Mouse (Mus musculus): ENCODE results near the gene Hydin. TPM values are rescaled to one million over a fixed set of nuclear protein-coding genes. Genes with fewer than 3 reads are reported as not detected.
"Not testable (repeated sequence)": the region's sequence is repeated elsewhere in the genome, so short reads cannot be mapped to it uniquely, and the experiment has no call there.

The Hydin gene
- polyA plus RNA-seq, 1 experiment from 2014 or later: 0.52 TPM

GRCm38 (mm10) chr8:110550343-110550742 is 283.6 kb downstream of the Hydin start:
- no peak overlapping the region for H3K4me3 ChIP-seq (replicated peaks; ENCODE audit: low read length)
- ATAC-seq: no peak
- WGBS: 92% methylated on average over 1 of the region's 1 CpGs
- H3K9ac ChIP-seq (replicated peaks; ENCODE audit: low read depth, low read length): no peak overlapping the region
- H3K27me3 ChIP-seq (replicated peaks; ENCODE audit: control insufficient read depth, insufficient read depth, low read length): no peaks in the 10 kb centered on the region
- H3K4me1 ChIP-seq (replicated peaks; ENCODE audit: control insufficient read depth, insufficient read depth, low read length): no peaks in the 10 kb centered on the region
- no peaks in the 10 kb centered on the region for H3K36me3 ChIP-seq (ENCODE audit: control insufficient read depth, insufficient read depth)
- no peak overlapping the region for H3K4me2 ChIP-seq (ENCODE audit: low read length)
- no peak overlapping the region for H3K27ac ChIP-seq (ENCODE audit: low read length)
- H3K9me3 ChIP-seq (ENCODE audit: control insufficient read depth, low read length): no peaks in the 10 kb centered on the region

GRCm38 (mm10) chr8:110552111-110552510 is 285.3 kb downstream of the Hydin start:
- not testable (repeated sequence) for H3K27ac ChIP-seq (ENCODE audit: low read length); H3K4me2 ChIP-seq (ENCODE audit: low read length); H3K4me1 ChIP-seq (replicated peaks; ENCODE audit: control insufficient read depth, insufficient read depth, low read length); H3K27me3 ChIP-seq (replicated peaks; ENCODE audit: control insufficient read depth, insufficient read depth, low read length); H3K36me3 ChIP-seq (ENCODE audit: control insufficient read depth, insufficient read depth); ATAC-seq; H3K9me3 ChIP-seq (ENCODE audit: control insufficient read depth, low read length); H3K9ac ChIP-seq (replicated peaks; ENCODE audit: low read depth, low read length); H3K4me3 ChIP-seq (replicated peaks; ENCODE audit: low read length)

GRCm38 (mm10) chr8:110592641-110593040 is 325.9 kb downstream of the Hydin start:
- H3K4me2 ChIP-seq (ENCODE audit: low read length): no peak overlapping the region
- no peak overlapping the region for H3K27ac ChIP-seq (ENCODE audit: low read length)
- no peaks in the 10 kb centered on the region for H3K4me1 ChIP-seq (replicated peaks; ENCODE audit: control insufficient read depth, insufficient read depth, low read length)
- H3K9me3 ChIP-seq (ENCODE audit: control insufficient read depth, low read length): no peaks in the 10 kb centered on the region
- WGBS: 92% methylated on average over 9 of the region's 9 CpGs
- no peaks in the 10 kb centered on the region for H3K27me3 ChIP-seq (replicated peaks; ENCODE audit: control insufficient read depth, insufficient read depth, low read length)
- H3K9ac ChIP-seq (replicated peaks; ENCODE audit: low read depth, low read length): no peak overlapping the region
- no peak for ATAC-seq
- H3K4me3 ChIP-seq (replicated peaks; ENCODE audit: low read length): no peak overlapping the region
- H3K36me3 ChIP-seq (ENCODE audit: control insufficient read depth, insufficient read depth): no peaks in the 10 kb centered on the region

- ATAC-seq: no peak
- Histone ChIP-seq H3K9me3 (ENCODE audit: control insufficient read depth, low read length) (no peaks in the 10 kb centered on the region), H3K27me3 (replicated peaks; ENCODE audit: control insufficient read depth, insufficient read depth, low read length) (no peaks in the 10 kb centered on the region), H3K27ac (ENCODE audit: low read length) (no peak overlapping the region), H3K4me2 (ENCODE audit: low read length) (no peak overlapping the region), H3K4me1 (replicated peaks; ENCODE audit: control insufficient read depth, insufficient read depth, low read length) (no peaks in the 10 kb centered on the region), H3K9ac (replicated peaks; ENCODE audit: low read depth, low read length) (no peak overlapping the region), H3K4me3 (replicated peaks; ENCODE audit: low read length) (no peak overlapping the region), H3K36me3 (ENCODE audit: control insufficient read depth, insufficient read depth) (no peaks in the 10 kb centered on the region)
- 86% methylated on average over 6 of the region's 6 CpGs for WGBS
These were observed 327.4 kb downstream of the Hydin start for GRCm38 (mm10) chr8:110594164-110594563.

- no peaks in the 10 kb centered on the region for H3K36me3 ChIP-seq (ENCODE audit: control insufficient read depth, insufficient read depth)
- WGBS: 14% methylated on average over 1 of the region's 1 CpGs
- no peak overlapping the region for H3K27ac ChIP-seq (ENCODE audit: low read length)
- H3K4me1 ChIP-seq (replicated peaks; ENCODE audit: control insufficient read depth, insufficient read depth, low read length): no peaks in the 10 kb centered on the region
- no peaks in the 10 kb centered on the region for H3K9me3 ChIP-seq (ENCODE audit: control insufficient read depth, low read length)
- no peak overlapping the region for H3K4me3 ChIP-seq (replicated peaks; ENCODE audit: low read length)
- ATAC-seq: no peak
- no peaks in the 10 kb centered on the region for H3K27me3 ChIP-seq (replicated peaks; ENCODE audit: control insufficient read depth, insufficient read depth, low read length)
- H3K9ac ChIP-seq (replicated peaks; ENCODE audit: low read depth, low read length): no peak overlapping the region
- no peak overlapping the region for H3K4me2 ChIP-seq (ENCODE audit: low read length)
These were observed 337.8 kb downstream of the Hydin start for GRCm38 (mm10) chr8:110604556-110604955.

- no peaks in the 10 kb centered on the region for H3K4me1 ChIP-seq (replicated peaks; ENCODE audit: control insufficient read depth, insufficient read depth, low read length)
- H3K36me3 ChIP-seq (ENCODE audit: control insufficient read depth, insufficient read depth): no peaks in the 10 kb centered on the region
- no peak overlapping the region for H3K4me3 ChIP-seq (replicated peaks; ENCODE audit: low read length)
- WGBS: 53% methylated on average over 6 of the region's 6 CpGs
- no peaks in the 10 kb centered on the region for H3K9me3 ChIP-seq (ENCODE audit: control insufficient read depth, low read length)
- no peaks in the 10 kb centered on the region for H3K27me3 ChIP-seq (replicated peaks; ENCODE audit: control insufficient read depth, insufficient read depth, low read length)
- no peak overlapping the region for H3K27ac ChIP-seq (ENCODE audit: low read length)
- no peak overlapping the region for H3K9ac ChIP-seq (replicated peaks; ENCODE audit: low read depth, low read length)
- H3K4me2 ChIP-seq (ENCODE audit: low read length): no peak overlapping the region
- ATAC-seq: no peak
These were observed 338.7 kb downstream of the Hydin start for GRCm38 (mm10) chr8:110605401-110606015.

- H3K27me3 ChIP-seq (replicated peaks; ENCODE audit: control insufficient read depth, insufficient read depth, low read length): no peaks in the 10 kb centered on the region
- no peaks in the 10 kb centered on the region for H3K9me3 ChIP-seq (ENCODE audit: control insufficient read depth, low read length)
- ATAC-seq: no peak
- no peak overlapping the region for H3K27ac ChIP-seq (ENCODE audit: low read length)
- 75% methylated on average over 3 of the region's 3 CpGs for WGBS
- H3K9ac ChIP-seq (replicated peaks; ENCODE audit: low read depth, low read length): no peak overlapping the region
- peaks cover 25% of the 10 kb centered on the region for H3K4me1 ChIP-seq (replicated peaks; ENCODE audit: control insufficient read depth, insufficient read depth, low read length)
- no peak overlapping the region for H3K4me2 ChIP-seq (ENCODE audit: low read length)
- no peaks in the 10 kb centered on the region for H3K36me3 ChIP-seq (ENCODE audit: control insufficient read depth, insufficient read depth)
- no peak overlapping the region for H3K4me3 ChIP-seq (replicated peaks; ENCODE audit: low read length)
These were observed 349.0 kb downstream of the Hydin start for GRCm38 (mm10) chr8:110615730-110616129.

GRCm38 (mm10) chr8:110617801-110618358 is 351.1 kb downstream of the Hydin start:
- Histone ChIP-seq H3K27me3 (replicated peaks; ENCODE audit: control insufficient read depth, insufficient read depth, low read length) (no peaks in the 10 kb centered on the region), H3K9me3 (ENCODE audit: control insufficient read depth, low read length) (no peaks in the 10 kb centered on the region), H3K36me3 (ENCODE audit: control insufficient read depth, insufficient read depth) (no peaks in the 10 kb centered on the region), H3K9ac (replicated peaks; ENCODE audit: low read depth, low read length) (peak overlapping the region; percentile 49), H3K4me1 (replicated peaks; ENCODE audit: control insufficient read depth, insufficient read depth, low read length) (peaks cover 32% of the 10 kb centered on the region), H3K4me2 (ENCODE audit: low read length) (peak overlapping the region; percentile 72), H3K27ac (ENCODE audit: low read length) (peak overlapping the region; percentile 88), H3K4me3 (replicated peaks; ENCODE audit: low read length) (peak overlapping the region; percentile 60)
- WGBS: 19% methylated on average over 14 of the region's 14 CpGs
- no peak; the same call in none of the 2 replicates for ATAC-seq

- no peaks in the 10 kb centered on the region for H3K36me3 ChIP-seq (ENCODE audit: control insufficient read depth, insufficient read depth)
- peak within 1 kb of the TSS; percentile 64 for H3K9ac ChIP-seq (replicated peaks; ENCODE audit: low read depth, low read length)
- peak within 1 kb of the TSS; percentile 88 for H3K27ac ChIP-seq (ENCODE audit: low read length)
- H3K27me3 ChIP-seq (replicated peaks; ENCODE audit: control insufficient read depth, insufficient read depth, low read length): no peaks in the 10 kb centered on the region
- ATAC-seq: peak; percentile 97
- peak within 1 kb of the TSS; percentile 72 for H3K4me2 ChIP-seq (ENCODE audit: low read length)
- peaks cover 32% of the 10 kb centered on the region for H3K4me1 ChIP-seq (replicated peaks; ENCODE audit: control insufficient read depth, insufficient read depth, low read length)
- under 1% methylated on average over 67 of the region's 67 CpGs for WGBS
- no peaks in the 10 kb centered on the region for H3K9me3 ChIP-seq (ENCODE audit: control insufficient read depth, low read length)
- H3K4me3 ChIP-seq (replicated peaks; ENCODE audit: low read length): peak within 1 kb of the TSS; percentile 60
These were observed 351.8 kb downstream of the Hydin start, which contains the start of gene Vac14 for GRCm38 (mm10) chr8:110618391-110619207. Gene Vac14 (plus strand): TSS chr8:110618585.

Measured in forebrain, embryonic 16.5 days (tissue).